Mouse (Mus musculus): ENCODE measurements at regions not wholly inside any gene's neighbourhood (a gene's known extent, or its start where the extent isn't known, plus 50 kb on each side); places are given as distances from the start of the nearest gene placed in this dataset.

DNA sequence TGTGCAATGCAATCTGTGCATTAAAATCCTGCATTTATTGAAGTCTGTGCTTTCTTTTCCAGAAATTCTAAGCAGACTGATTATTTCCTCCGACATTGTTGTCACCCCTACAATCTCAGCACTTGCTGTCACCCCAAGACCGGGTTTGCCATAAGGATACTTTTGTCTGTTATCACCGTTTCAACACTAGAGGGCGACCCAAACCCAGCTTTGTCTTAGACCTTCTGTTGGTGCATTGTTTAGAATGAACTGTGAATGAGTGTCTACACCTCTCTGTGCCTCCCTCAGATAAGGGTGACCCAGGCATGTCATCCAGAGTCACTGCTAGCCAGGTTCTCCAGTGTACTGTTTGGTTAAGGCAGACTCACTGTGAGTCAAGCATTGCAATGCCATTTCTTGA, 933.0 kb downstream of the Mrps31 start:
- TF ChIP-seq CTCF (IDR thresholded peaks at IDR 0.05; ENCODE audit: control insufficient read depth, insufficient read depth, insufficient replicate concordance, low read depth, low read length), result no peak
- no peak for TF ChIP-seq POLR2A (IDR thresholded peaks at IDR 0.05; ENCODE audit: control insufficient read depth, low read depth, low read length)
